Mouse (Mus musculus): Measurements from ENCODE around the gene Ofd1. TPM values are rescaled to one million over a fixed set of nuclear protein-coding genes. Genes with fewer than 3 reads are reported as not detected.

Gene Ofd1
- total RNA-seq, 2 experiments from 2014 or later = 4.6 to 4.8 TPM

GRCm38 (mm10) chrX:166359927-166360440 is 80.5 kb downstream of the Ofd1 start:
- no peak for DNase-seq

GRCm38 (mm10) chrX:166358955-166359354 is 81.5 kb downstream of the Ofd1 start:
- no peak for DNase-seq

DNA sequence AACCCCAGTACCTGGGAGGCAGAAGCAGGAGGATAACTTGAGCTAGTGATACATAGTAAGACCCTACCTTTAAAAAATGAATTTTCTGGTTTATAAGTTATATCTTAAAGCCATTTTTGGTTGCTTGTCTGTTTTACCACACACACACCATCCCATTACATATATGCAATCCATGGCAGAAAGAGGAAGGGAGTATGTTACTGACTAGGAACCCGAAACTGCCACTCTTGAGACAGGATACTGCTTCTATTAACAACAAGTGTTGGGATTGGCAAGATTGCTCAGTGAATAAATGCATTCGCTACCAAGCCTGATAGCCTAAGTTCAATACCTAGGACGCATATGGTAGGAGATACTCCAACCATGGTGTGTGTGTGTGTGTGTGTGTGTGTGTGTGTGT is 84.2 kb downstream of the Ofd1 start:
- DNase-seq = no peak

- DNase-seq = no peak
Measured at GRCm38 (mm10) chrX:166354913-166355312, 85.6 kb downstream of the Ofd1 start.

DNA sequence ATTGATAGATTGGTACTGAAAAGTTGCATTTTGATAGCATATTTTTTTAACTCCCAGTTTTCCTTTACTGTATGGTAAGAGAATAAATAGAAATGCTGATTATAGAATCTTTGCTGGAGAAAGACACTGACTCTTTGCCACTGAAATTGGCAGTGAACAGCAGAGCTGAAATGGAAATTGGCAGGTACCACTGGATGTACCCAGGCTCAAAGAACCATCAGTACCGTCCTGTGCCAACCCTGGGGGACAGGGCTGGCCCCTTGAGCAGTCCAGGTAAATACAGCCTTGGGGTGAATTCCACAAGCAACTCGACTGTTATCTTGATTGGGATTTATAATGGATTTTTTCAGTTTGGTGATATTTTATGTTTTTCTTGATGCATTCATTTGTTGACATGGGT is 87.1 kb downstream of the Ofd1 start:
- no peak for DNase-seq

- peak; percentile 37 to 59 for DNase-seq
Measured at GRCm38 (mm10) chrX:166351790-166352189, 88.7 kb downstream of the Ofd1 start.

- no peak for DNase-seq
Measured at GRCm38 (mm10) chrX:166348634-166349033, 91.9 kb downstream of the Ofd1 start.

- DNase-seq = no peak
Measured at GRCm38 (mm10) chrX:166348086-166348485, 92.4 kb downstream of the Ofd1 start.

GRCm38 (mm10) chrX:166344228-166345015 is 96.1 kb downstream of the Ofd1 start:
- DNase-seq = peak; percentile 44 to 54

- DNase-seq = no peak
Measured at GRCm38 (mm10) chrX:166341795-166342194, 98.7 kb downstream of the Ofd1 start.

Other genes starting within 250 kb of the Ofd1 start
- gene Gpm6b, start 201.8 kb downstream of the Ofd1 start, total RNA-seq (2021) = 100 to 1,000 TPM; 698 to 732 TPM
- 10 to 100 TPM; 57.7 to 59.9 TPM for gene Trappc2, start 130 bp downstream of the Ofd1 start, total RNA-seq (2021)
- 10 to 100 TPM; 37.8 to 38.7 TPM for gene Rab9, start 39.2 kb upstream of the Ofd1 start, total RNA-seq (2021)
- 1 to 10 TPM; 1.3 to 1.8 TPM for gene Tceanc, start 77.9 kb upstream of the Ofd1 start, total RNA-seq (2021)
- gene Egfl6, start 145.0 kb upstream of the Ofd1 start, total RNA-seq (2021) = 1 to 10 TPM; 4.9 TPM